14 mouse cellular contexts compared by ENCODE assay signal in genomic region chr1:155239962-155240717, GRCm38 (mm10). TPM values are rescaled to one million over a fixed set of nuclear protein-coding genes. Genes with fewer than 3 reads are reported as not detected.
DNase-seq lines count a peak whose midpoint lies in the region; ATAC-seq and TF ChIP-seq lines count a peak whose summit lies in the region.
"Had no signal": no experiment of that assay in that cellular context is flagged by ENCODE, and none has a peak within 500 bp of the region (broad histone marks: within the 10 kb centered on the region; RNA-seq: fewer than 3 reads in every experiment).

No protein-coding gene starts in this region.

- WGBS in forebrain, embryonic 12.5 days, result 85% methylated on average over 6 of the region's 6 CpGs
- 89% methylated on average over 6 of the region's 6 CpGs for WGBS in forebrain, embryonic 10.5 days
- whole genome bisulfite sequencing in kidney, postnatal 0 days, result 87% methylated on average over 6 of the region's 6 CpGs
- WGBS in liver, embryonic 11.5 days, result 71% methylated on average over 6 of the region's 6 CpGs

- ATAC-seq in forebrain, embryonic 12.5 days (ENCODE audit: low FRiP score), result no peak
- no peak for ATAC-seq in kidney, postnatal 0 days (replicated peaks; ENCODE audit: low FRiP score, low read depth)
- no peak for ATAC-seq in liver, embryonic 11.5 days (replicated peaks; ENCODE audit: low FRiP score)

- peaks cover 27% of the 10 kb centered on the region for H3K27me3 ChIP-seq in forebrain, embryonic 12.5 days
- peaks cover 40% of the 10 kb centered on the region for H3K27me3 ChIP-seq in forebrain, embryonic 10.5 days (ENCODE audit: poor library complexity, severe bottlenecking)
- no peaks in the 10 kb centered on the region for H3K27me3 ChIP-seq in kidney, postnatal 0 days (ENCODE audit: insufficient read depth, low read length)
- peaks cover 21% of the 10 kb centered on the region for H3K27me3 ChIP-seq in liver, embryonic 11.5 days (replicated peaks; ENCODE audit: control insufficient read depth, insufficient read depth, low read length)
- H3K27me3 ChIP-seq: limb, embryonic 12.5 days had no signal

- TF ChIP-seq CTCF in kidney, postnatal 0 days (IDR thresholded peaks at IDR 0.05; ENCODE audit: low read depth), result peak; percentile 38

- no peaks in the 10 kb centered on the region for H3K9me3 ChIP-seq in forebrain, embryonic 12.5 days
- H3K9me3 ChIP-seq in forebrain, embryonic 10.5 days, result no peaks in the 10 kb centered on the region
- H3K9me3 ChIP-seq in kidney, postnatal 0 days (replicated peaks; ENCODE audit: low read length), result no peaks in the 10 kb centered on the region
- no peaks in the 10 kb centered on the region for H3K9me3 ChIP-seq in liver, embryonic 11.5 days (ENCODE audit: control insufficient read depth, low read length)
- H3K9me3 ChIP-seq: hindbrain, embryonic 15.5 days; limb, embryonic 12.5 days; lung, embryonic 15.5 days; neural tube, embryonic 12.5 days had no signal

- H3K4me3 ChIP-seq in forebrain, embryonic 12.5 days (replicated peaks), result no peak overlapping the region
- H3K4me3 ChIP-seq in forebrain, embryonic 10.5 days, result no peak overlapping the region
- H3K4me3 ChIP-seq in kidney, postnatal 0 days (replicated peaks; ENCODE audit: low read depth, low read length), result no peak overlapping the region
- no peak overlapping the region for H3K4me3 ChIP-seq in liver, embryonic 11.5 days (ENCODE audit: low read depth, low read length)
- H3K4me3 ChIP-seq: hindbrain, embryonic 15.5 days; limb, embryonic 12.5 days; lung, embryonic 15.5 days; neural tube, embryonic 12.5 days had no signal

- H3K36me3 ChIP-seq in forebrain, embryonic 12.5 days (replicated peaks), result 0 out of 2 replicates have a peak, but pooled peaks cover 2% of the 10 kb centered on the region
- H3K36me3 ChIP-seq in forebrain, embryonic 10.5 days (replicated peaks), result peaks cover 27% of the 10 kb centered on the region
- peaks cover 15% of the 10 kb centered on the region; the same call in 1 of the 2 replicates for H3K36me3 ChIP-seq in kidney, postnatal 0 days (ENCODE audit: insufficient read depth, low read length)
- no peaks in the 10 kb centered on the region for H3K36me3 ChIP-seq in liver, embryonic 11.5 days (ENCODE audit: control insufficient read depth, insufficient read depth, low read length)
- H3K36me3 ChIP-seq: hindbrain, embryonic 15.5 days; neural tube, embryonic 12.5 days had no signal

- intact Hi-C loops in heart, postnatal 10 days (cut with DNase I), result no loop called here

- DNase-seq in forebrain, embryonic 10.5 days (ENCODE audit: extremely low spot score, low spot score), result no peak
- DNase-seq in kidney, postnatal 0 days (ENCODE audit: low spot score), result no peak
- no peak for DNase-seq in kidney, adult 8-10 months
- peak; percentile 82 for DNase-seq in adrenal gland, postnatal 10 days
- peak; percentile 73 to 78 for DNase-seq in heart, postnatal 10 days
- no peak for DNase-seq in liver, embryonic 11.5 days (ENCODE audit: low spot score)
- no peak for DNase-seq in embryo, embryonic 10.5 days (ENCODE audit: low spot score)
- DNase-seq: thymus, postnatal 25 days had no signal

- H3K27ac ChIP-seq in forebrain, embryonic 12.5 days, result 0 out of 2 replicates have a peak overlapping the region, but pooled peaks have one; percentile 8
- H3K27ac ChIP-seq in forebrain, embryonic 10.5 days, result no peak overlapping the region
- peak overlapping the region; percentile 94; the same call in 1 of the 2 replicates for H3K27ac ChIP-seq in kidney, postnatal 0 days
- no peak overlapping the region for H3K27ac ChIP-seq in liver, embryonic 11.5 days (ENCODE audit: low read depth, low read length)
- H3K27ac ChIP-seq: hindbrain, embryonic 15.5 days; limb, embryonic 12.5 days; lung, embryonic 15.5 days; neural tube, embryonic 12.5 days had no signal

- H3K4me1 ChIP-seq in forebrain, embryonic 12.5 days, result peaks cover 50% of the 10 kb centered on the region
- H3K4me1 ChIP-seq in forebrain, embryonic 10.5 days, result peaks cover 64% of the 10 kb centered on the region
- peaks cover 36% of the 10 kb centered on the region for H3K4me1 ChIP-seq in kidney, postnatal 0 days (replicated peaks; ENCODE audit: insufficient read depth, low read length)
- peaks cover 2% of the 10 kb centered on the region for H3K4me1 ChIP-seq in liver, embryonic 11.5 days (replicated peaks; ENCODE audit: control insufficient read depth, insufficient read depth, low read length)

- no peak overlapping the region for H3K4me2 ChIP-seq in forebrain, embryonic 12.5 days
- no peak overlapping the region for H3K4me2 ChIP-seq in kidney, postnatal 0 days (ENCODE audit: low read length)
- H3K4me2 ChIP-seq in liver, embryonic 11.5 days, result no peak overlapping the region
- H3K4me2 ChIP-seq: hindbrain, embryonic 15.5 days; limb, embryonic 12.5 days; lung, embryonic 15.5 days; neural tube, embryonic 12.5 days had no signal

- H3K9ac ChIP-seq in forebrain, embryonic 12.5 days, result no peak overlapping the region
- no peak overlapping the region for H3K9ac ChIP-seq in kidney, postnatal 0 days (ENCODE audit: low read depth, low read length)
- H3K9ac ChIP-seq in liver, embryonic 11.5 days (ENCODE audit: low read depth, low read length), result no peak overlapping the region
- H3K9ac ChIP-seq: hindbrain, embryonic 15.5 days; limb, embryonic 12.5 days; lung, embryonic 15.5 days; neural tube, embryonic 12.5 days had no signal

RNA-seq across cellular contexts. Expression of gene BC034090, which starts 4.1 kb away (rescaled TPM):
- 2.9 and 4.5 TPM in 2 replicates for polyA plus RNA-seq in forebrain, embryonic 12.5 days (2016; fragmentation: Nextera tagmentation; extraction: Ambion mirVana)
- polyA plus RNA-seq in forebrain, embryonic 10.5 days (2016; fragmentation: Nextera tagmentation; extraction: Ambion mirVana), result 3.6 and 4.4 TPM in 2 replicates
- polyA plus RNA-seq in kidney, postnatal 0 days (2015; fragmentation: Nextera tagmentation; extraction: Ambion mirVana), result 9.9 and 10.2 TPM in 2 replicates
- total RNA-seq in adrenal gland, postnatal 10 days (2021), result 10 to 100 TPM; 22.3 to 26.2 TPM
- 10 to 100 TPM; 53.6 to 56.7 TPM for total RNA-seq in heart, postnatal 10 days (2021)
- 0.86 and 1.8 TPM in 2 replicates for polyA plus RNA-seq in liver, embryonic 11.5 days (2014; fragmentation: Nextera tagmentation; extraction: Ambion mirVana)
- total RNA-seq: common myeloid progenitor, adult 5-6 weeks had no signal

Comparison
In these comparisons a context has a peak if more than half of its experiments do, and no peak if none do; other contexts are left out.
1. H3K27ac ChIP-seq: peak in forebrain, embryonic 12.5 days (single experiment) and kidney, postnatal 0 days (single experiment); none in forebrain, embryonic 10.5 days (single experiment) and liver, embryonic 11.5 days (single experiment).
2. DNase-seq: peak in adrenal gland, postnatal 10 days (single experiment) and heart, postnatal 10 days (2 of 2); none in forebrain, embryonic 10.5 days (single experiment), kidney, postnatal 0 days (single experiment), kidney, adult 8-10 months (0 of 2), liver, embryonic 11.5 days (single experiment) and embryo, embryonic 10.5 days (single experiment).